Mouse (Mus musculus): ENCODE measurements around the gene Aff1.

GRCm38 (mm10) chr5:103791741-103792140, 99.6 kb downstream of the Aff1 start:
- TF ChIP-seq FLI1 (IDR thresholded peaks at IDR 0.05; ENCODE audit: low read length) (no peak), GATA1 (IDR thresholded peaks at IDR 0.05; ENCODE audit: borderline replicate concordance, low read length) (no peak)

Measured in megakaryocyte, embryonic 14.5 days (primary cell).